Mouse (Mus musculus) kidney, adult 2 months (tissue): ENCODE data around the gene Hvcn1.

Experiments used
- CTCF ChIP-seq: fragments of 200-500 bp; conservative IDR thresholded peaks from 2 replicates; pipeline ENCODE4 v1.5.1; 2011; ENCODE audit warnings: low read depth, mild to moderate bottlenecking, control low read depth, low read length, moderate library complexity, mixed read lengths; ENCODE audit not compliant: insufficient read depth, insufficient read length
- POLR2A ChIP-seq: fragments of 200-500 bp; IDR thresholded peaks from one replicate; pipeline ENCODE4 v1.6.1; 2011; ENCODE audit warnings: low read depth, low read length, control low read depth

GRCm38 (mm10) chr5:122274785-122275184 is 68.2 kb downstream of the Hvcn1 start:
- no peak for TF ChIP-seq CTCF
- no peak for TF ChIP-seq POLR2A
